Mouse (Mus musculus) midbrain, embryonic 12.5 days (tissue): ENCODE measurements around the gene Trim67. TPM values are rescaled to one million over a fixed set of nuclear protein-coding genes. Genes with fewer than 3 reads are reported as not detected.

Experiments used
- ATAC-seq: fragments of 200-750 bp; cut with Nextera tagmentation; 2 replicates; pipeline ENCODE4 v1.8.0; 2017; ENCODE audit warnings: low read depth, moderate TSS enrichment, moderate library complexity; ENCODE audit not compliant: low FRiP score
- H3K27ac ChIP-seq: fragments of 300-500 bp; sonication (generic); replicated peaks from 2 replicates; pipeline ENCODE4 v1.5.1; 2016; ENCODE audit warnings: mild to moderate bottlenecking
- H3K27me3 ChIP-seq: fragments of 300-500 bp; sonication (generic); 2 replicates; pipeline ENCODE4 v1.6.1; 2016; ENCODE audit warnings: mild to moderate bottlenecking
- H3K36me3 ChIP-seq: fragments of 300-500 bp; sonication (generic); 2 replicates; pipeline ENCODE4 v1.6.1; 2016
- H3K4me1 ChIP-seq: fragments of 300-500 bp; sonication (generic); 2 replicates; pipeline ENCODE4 v1.6.1; 2016
- H3K4me2 ChIP-seq: fragments of 300-500 bp; sonication (generic); replicated peaks from 2 replicates; pipeline ENCODE4 v1.6.1; 2016; ENCODE audit warnings: mild to moderate bottlenecking, moderate library complexity
- H3K4me3 ChIP-seq: fragments of 300-500 bp; sonication (generic); 2 replicates; pipeline ENCODE4 v1.5.1; 2016; ENCODE audit warnings: mild to moderate bottlenecking
- H3K9ac ChIP-seq: fragments of 300-500 bp; sonication (generic); replicated peaks from 2 replicates; pipeline ENCODE4 v1.6.1; 2016; ENCODE audit warnings: mild to moderate bottlenecking, moderate library complexity
- H3K9me3 ChIP-seq: fragments of 300-500 bp; sonication (generic); 2 replicates; pipeline ENCODE4 v1.6.1; 2016; ENCODE audit warnings: mild to moderate bottlenecking
- WGBS: fragments of 180-500 bp; shearing (Covaris S2); methylation state at CpG from one replicate; pipeline ENCODE4 v1.1.7; 2016; 5-methylcytosine and 5-hydroxymethylcytosine counted together
- polyA plus RNA-seq: library from polyadenylated mRNA; unstranded; fragments of >200 nt; fragmentation: Nextera tagmentation; extraction: Ambion mirVana; gene quantifications from 2 replicates; pipeline ENCODE4 v1.2.1, GENCODE M21; 2016

The Trim67 gene
- polyA plus RNA-seq, 1 experiment from 2014 or later, result 7.4 TPM

- Histone ChIP-seq H3K4me1 (peaks cover 32% of the 10 kb centered on the region), H3K4me2 (peak overlapping the region; percentile 96), H3K36me3 (no peaks in the 10 kb centered on the region), H3K27me3 (peaks cover 64% of the 10 kb centered on the region), H3K4me3 (peak overlapping the region; percentile 69), H3K9me3 (no peaks in the 10 kb centered on the region), H3K27ac (no peak overlapping the region), H3K9ac (no peak overlapping the region; the same call in 1 of the 2 replicates)
- ATAC-seq, result no peak
- 74% methylated on average over 8 of the region's 8 CpGs for WGBS
Measured at GRCm38 (mm10) chr8:124795781-124796488, 3.0 kb downstream of the Trim67 start.

DNA sequence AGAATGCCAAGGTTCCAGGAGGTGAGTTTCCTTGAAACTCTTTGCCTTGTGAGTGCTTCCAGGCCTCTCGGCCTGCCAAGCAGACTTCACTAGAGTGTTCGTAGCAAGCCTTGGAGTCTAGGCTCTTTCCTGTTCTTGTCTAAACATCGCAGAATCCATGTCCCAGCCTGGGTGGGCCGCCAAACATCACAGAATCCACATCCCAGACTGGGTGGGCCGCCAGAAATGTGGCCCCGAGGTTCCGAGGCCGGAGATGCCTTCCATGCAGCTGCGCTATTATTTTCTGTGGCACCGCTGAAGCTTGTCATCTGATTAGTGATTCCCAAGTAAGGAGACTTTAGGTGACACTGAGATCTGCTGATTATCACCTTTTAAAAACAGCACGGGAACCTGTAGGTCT, 7.7 kb downstream of the Trim67 start:
- no peaks in the 10 kb centered on the region for H3K36me3 ChIP-seq
- 51% methylated on average over 11 of the region's 11 CpGs for WGBS
- H3K4me1 ChIP-seq, result peaks cover 4% of the 10 kb centered on the region; the same call in 1 of the 2 replicates
- peaks cover 42% of the 10 kb centered on the region for H3K27me3 ChIP-seq
- H3K9ac ChIP-seq, result no peak overlapping the region
- no peak for ATAC-seq
- H3K9me3 ChIP-seq, result no peaks in the 10 kb centered on the region
- H3K4me2 ChIP-seq, result no peak overlapping the region
- H3K4me3 ChIP-seq, result no peak overlapping the region
- H3K27ac ChIP-seq, result no peak overlapping the region

DNA sequence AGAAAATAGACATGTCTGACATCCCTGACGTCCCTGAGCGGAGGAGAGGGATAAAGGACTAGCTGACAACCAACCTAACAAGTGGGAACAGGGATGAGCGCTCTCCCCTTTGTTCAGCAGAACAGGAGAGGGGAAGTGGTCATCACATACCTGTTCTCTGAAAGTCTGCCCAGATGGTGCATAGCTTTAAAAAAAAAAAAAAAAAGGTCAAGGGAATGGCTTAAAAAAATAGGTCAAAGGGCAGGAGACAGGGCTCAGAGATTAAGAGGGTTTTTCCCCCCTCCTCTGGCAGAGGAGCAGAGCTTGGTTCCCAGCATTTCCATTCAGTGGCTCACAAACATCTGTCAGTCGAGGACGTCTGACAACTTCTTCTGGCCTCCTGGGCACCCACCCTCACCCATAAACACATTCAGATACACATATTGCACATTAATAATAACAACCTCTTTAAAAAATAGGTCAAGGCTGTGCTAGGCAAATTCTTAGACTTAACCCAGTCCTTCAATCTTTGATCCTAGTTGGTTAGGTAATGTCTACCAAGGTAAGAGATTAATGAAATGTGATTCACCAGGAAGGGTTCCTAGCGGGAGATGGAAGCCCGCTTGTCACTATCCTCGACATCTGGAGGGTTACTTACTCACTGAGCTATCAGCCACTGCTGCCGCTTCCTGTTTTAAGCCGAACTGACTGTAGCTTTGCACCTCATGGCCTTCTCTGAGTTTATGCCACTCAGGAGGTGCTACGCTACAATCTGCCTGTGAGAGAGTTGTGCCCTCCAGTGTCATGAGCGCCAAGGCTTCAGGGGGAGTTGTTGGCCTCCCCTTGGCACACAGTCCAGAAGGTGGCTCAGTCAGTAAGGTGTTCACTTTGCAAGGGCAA, 11.2 kb downstream of the Trim67 start:
- Histone ChIP-seq H3K9me3 (no peaks in the 10 kb centered on the region), H3K4me1 (peaks cover under 1% of the 10 kb centered on the region; the same call in 1 of the 2 replicates), H3K27ac (no peak overlapping the region), H3K9ac (no peak overlapping the region), H3K4me2 (no peak overlapping the region), H3K27me3 (peaks cover 13% of the 10 kb centered on the region), H3K4me3 (no peak overlapping the region), H3K36me3 (no peaks in the 10 kb centered on the region)
- ATAC-seq, result no peak
- 66% methylated on average over 12 of the region's 12 CpGs for WGBS

- H3K4me1 ChIP-seq, result peaks cover 13% of the 10 kb centered on the region
- ATAC-seq, result no peak
- no peak overlapping the region for H3K9ac ChIP-seq
- WGBS, result 75% methylated on average over 4 of the region's 4 CpGs
- H3K27me3 ChIP-seq, result peaks cover 13% of the 10 kb centered on the region
- no peaks in the 10 kb centered on the region for H3K9me3 ChIP-seq
- H3K27ac ChIP-seq, result no peak overlapping the region
- no peak overlapping the region for H3K4me3 ChIP-seq
- H3K36me3 ChIP-seq, result no peaks in the 10 kb centered on the region
- H3K4me2 ChIP-seq, result no peak overlapping the region
Measured at GRCm38 (mm10) chr8:124805990-124806389, 13.1 kb downstream of the Trim67 start.

DNA sequence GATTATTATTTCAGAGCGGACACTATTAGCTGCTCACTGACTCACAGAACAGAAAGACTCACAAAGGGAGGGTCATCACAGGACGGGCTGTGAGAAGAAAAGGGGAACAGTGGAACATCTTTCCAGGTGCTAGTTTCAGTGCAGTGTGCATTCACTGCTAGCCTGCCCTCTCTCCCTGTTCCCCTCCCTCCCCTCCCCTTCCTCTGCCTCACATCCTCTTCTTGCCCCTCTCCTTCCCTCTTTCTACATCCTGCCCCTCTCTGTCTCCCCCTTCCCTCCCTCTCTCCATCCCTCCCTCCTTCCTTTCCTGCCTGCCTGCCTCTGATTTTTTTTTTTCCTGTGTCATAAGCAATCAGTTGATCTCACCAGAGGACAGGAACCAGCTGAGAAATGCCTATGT, 16.5 kb downstream of the Trim67 start:
- no peak overlapping the region for H3K9ac ChIP-seq

GRCm38 (mm10) chr8:124810056-124810610, 17.2 kb downstream of the Trim67 start:
- Histone ChIP-seq H3K27ac (peak overlapping the region; percentile 36), H3K4me1 (peaks cover 17% of the 10 kb centered on the region), H3K27me3 (no peaks in the 10 kb centered on the region)

More for the DNA sequence above, 16.5 kb downstream of the Trim67 start:
- no peaks in the 10 kb centered on the region for H3K36me3 ChIP-seq
- H3K4me3 ChIP-seq, result no peak overlapping the region
- no peak for ATAC-seq
- H3K4me1 ChIP-seq, result peaks cover 17% of the 10 kb centered on the region
- no peak overlapping the region for H3K27ac ChIP-seq
- WGBS, result 63% methylated on average over 2 of the region's 2 CpGs
- no peaks in the 10 kb centered on the region for H3K9me3 ChIP-seq
- H3K4me2 ChIP-seq, result no peak overlapping the region
- H3K27me3 ChIP-seq, result no peaks in the 10 kb centered on the region

GRCm38 (mm10) chr8:124810689-124811394, 17.9 kb downstream of the Trim67 start:
- peak overlapping the region; percentile 36 for H3K27ac ChIP-seq
- no peaks in the 10 kb centered on the region for H3K27me3 ChIP-seq
- H3K4me1 ChIP-seq, result peaks cover 17% of the 10 kb centered on the region
- no peak overlapping the region for H3K4me3 ChIP-seq
- H3K9ac ChIP-seq, result no peak overlapping the region
- 32% methylated on average over 9 of the region's 9 CpGs for WGBS
- H3K36me3 ChIP-seq, result peaks cover 6% of the 10 kb centered on the region
- H3K9me3 ChIP-seq, result no peaks in the 10 kb centered on the region
- H3K4me2 ChIP-seq, result no peak overlapping the region
- peak; percentile 62 for ATAC-seq

More at GRCm38 (mm10) chr8:124810056-124810610, 17.2 kb downstream of the Trim67 start:
- no peak overlapping the region for H3K4me3 ChIP-seq
- no peak for ATAC-seq
- no peak overlapping the region for H3K9ac ChIP-seq
- no peak overlapping the region for H3K4me2 ChIP-seq
- WGBS, result 70% methylated on average over 5 of the region's 5 CpGs
- 0 out of 2 replicates have a peak, but pooled peaks cover 3% of the 10 kb centered on the region for H3K36me3 ChIP-seq
- H3K9me3 ChIP-seq, result no peaks in the 10 kb centered on the region

GRCm38 (mm10) chr8:124813326-124813725, 20.4 kb downstream of the Trim67 start:
- H3K27ac ChIP-seq, result no peak overlapping the region
- 96% methylated on average over 4 of the region's 4 CpGs for WGBS

DNA sequence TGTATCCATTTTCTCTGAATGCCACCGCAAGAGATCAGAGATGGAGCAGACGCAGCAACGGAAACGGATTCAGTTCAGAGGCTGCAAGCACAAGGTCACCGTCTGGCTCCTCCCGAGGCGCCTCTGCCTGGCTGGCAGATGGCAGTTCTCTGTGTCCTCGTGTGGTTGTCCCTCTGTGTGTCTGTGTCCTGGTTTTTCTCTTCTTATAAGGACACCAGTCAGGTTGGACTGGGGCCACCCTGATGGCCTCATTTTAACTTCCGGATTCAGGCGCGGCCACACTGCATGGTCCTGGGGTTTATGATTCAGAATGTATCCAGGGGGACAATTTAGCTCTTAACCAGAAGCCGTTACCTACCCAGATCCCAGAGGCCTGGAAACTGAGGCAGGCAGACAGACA, 23.0 kb downstream of the Trim67 start:
- 86% methylated on average over 12 of the region's 12 CpGs for WGBS
- Histone ChIP-seq H3K4me1 (peaks cover 5% of the 10 kb centered on the region), H3K36me3 (peaks cover 28% of the 10 kb centered on the region), H3K9ac (no peak overlapping the region), H3K4me3 (no peak overlapping the region), H3K4me2 (no peak overlapping the region), H3K27ac (no peak overlapping the region), H3K27me3 (peaks cover 13% of the 10 kb centered on the region; the same call in 1 of the 2 replicates), H3K9me3 (peaks cover 12% of the 10 kb centered on the region)
- no peak for ATAC-seq

More at GRCm38 (mm10) chr8:124813326-124813725, 20.4 kb downstream of the Trim67 start:
- Histone ChIP-seq H3K9me3 (peaks cover 12% of the 10 kb centered on the region), H3K36me3 (peaks cover 22% of the 10 kb centered on the region), H3K4me1 (peaks cover 17% of the 10 kb centered on the region), H3K4me2 (no peak overlapping the region), H3K4me3 (no peak overlapping the region), H3K9ac (no peak overlapping the region), H3K27me3 (no peaks in the 10 kb centered on the region)
- ATAC-seq, result no peak

GRCm38 (mm10) chr8:124816866-124817265, 24.0 kb downstream of the Trim67 start:
- Histone ChIP-seq H3K9me3 (peaks cover 12% of the 10 kb centered on the region), H3K4me2 (no peak overlapping the region), H3K4me1 (no peaks in the 10 kb centered on the region), H3K9ac (no peak overlapping the region), H3K4me3 (no peak overlapping the region), H3K27ac (no peak overlapping the region), H3K36me3 (peaks cover 28% of the 10 kb centered on the region), H3K27me3 (peaks cover 16% of the 10 kb centered on the region; the same call in 1 of the 2 replicates)
- WGBS, result 92% methylated on average over 11 of the region's 11 CpGs
- no peak for ATAC-seq

- H3K36me3 ChIP-seq, result peaks cover 28% of the 10 kb centered on the region
- no peak overlapping the region for H3K27ac ChIP-seq
- peaks cover 16% of the 10 kb centered on the region; the same call in 1 of the 2 replicates for H3K27me3 ChIP-seq
- no peak for ATAC-seq
- 98% methylated on average over 3 of the region's 3 CpGs for WGBS
- no peak overlapping the region for H3K4me2 ChIP-seq
- H3K4me3 ChIP-seq, result no peak overlapping the region
- H3K4me1 ChIP-seq, result no peaks in the 10 kb centered on the region
- H3K9me3 ChIP-seq, result peaks cover 12% of the 10 kb centered on the region
- H3K9ac ChIP-seq, result no peak overlapping the region
Measured at GRCm38 (mm10) chr8:124817361-124817760, 24.5 kb downstream of the Trim67 start.
